Mouse (Mus musculus) limb, embryonic 11.5 days (tissue): ENCODE measurements around the gene Stx5a. TPM values are rescaled to one million over a fixed set of nuclear protein-coding genes. Genes with fewer than 3 reads are reported as not detected.

Source experiments
- ATAC-seq: fragments of 200-750 bp; cut with Nextera tagmentation; 2 replicates; pipeline ENCODE4 v1.8.0; 2017; ENCODE audit warnings: low read depth; ENCODE audit not compliant: insufficient number of reproducible peaks, low FRiP score, low TSS enrichment
- DNase-seq: peaks from one replicate; pipeline ENCODE4 v3.0.0-alpha.2; 2015; ENCODE audit warnings: low spot score
- H3K27ac ChIP-seq: fragments of 300-500 bp; sonication (generic); replicated peaks from 2 replicates; pipeline ENCODE4 v1.5.1; 2014; ENCODE audit warnings: low read depth, mild to moderate bottlenecking, low read length
- H3K27me3 ChIP-seq: fragments of 300-500 bp; sonication (generic); 2 replicates; pipeline ENCODE4 v1.6.1; 2014; ENCODE audit warnings: mild to moderate bottlenecking, low read length, mixed read lengths; ENCODE audit not compliant: control insufficient read depth, insufficient read depth
- H3K36me3 ChIP-seq: fragments of 300-500 bp; sonication (generic); 2 replicates; pipeline ENCODE4 v1.6.1; 2014; ENCODE audit warnings: mild to moderate bottlenecking, low read length, moderate library complexity, mixed read lengths; ENCODE audit not compliant: control insufficient read depth, insufficient read depth
- H3K4me1 ChIP-seq: fragments of 300-500 bp; sonication (generic); 2 replicates; pipeline ENCODE4 v1.6.1; 2014; ENCODE audit warnings: low read length, mixed read lengths; ENCODE audit not compliant: control insufficient read depth, insufficient read depth
- H3K4me2 ChIP-seq: fragments of 300-500 bp; sonication (generic); 2 replicates; pipeline ENCODE4 v1.6.1; 2014; ENCODE audit warnings: low read depth, mild to moderate bottlenecking, moderate library complexity; ENCODE audit not compliant: severe bottlenecking
- H3K4me3 ChIP-seq: fragments of 300-500 bp; sonication (generic); 2 replicates; pipeline ENCODE4 v1.5.1; 2014; ENCODE audit warnings: low read depth, low read length
- H3K9ac ChIP-seq: fragments of 300-500 bp; sonication (generic); 2 replicates; pipeline ENCODE4 v1.6.1; 2014; ENCODE audit warnings: mild to moderate bottlenecking, low read length
- H3K9me3 ChIP-seq: fragments of 300-500 bp; sonication (generic); 2 replicates; pipeline ENCODE4 v1.6.1; 2016; ENCODE audit warnings: low read length; ENCODE audit not compliant: control insufficient read depth
- WGBS: fragments of 180-500 bp; shearing (Covaris S2); extraction: QIAGEN DNeasy Blood & Tissue Kit; methylation state at CpG from one replicate; pipeline ENCODE4 v1.1.7; 2014; 5-methylcytosine and 5-hydroxymethylcytosine counted together
- polyA plus RNA-seq: library from polyadenylated mRNA; unstranded; fragments of >200 nt; fragmentation: Nextera tagmentation; extraction: Ambion mirVana; gene quantifications from 2 replicates; pipeline ENCODE4 v1.2.1, GENCODE M21; 2014

Gene Stx5a
- polyA plus RNA-seq = 125 and 127 TPM in 2 replicates

GRCm38 (mm10) chr19:8741243-8741869, at the start of gene Stx5a:
Gene Stx5a (plus strand): TSS chr19:8741413.
- peak; percentile 96 for DNase-seq
- no peaks in the 10 kb centered on the region for H3K27me3 ChIP-seq
- WGBS = under 1% methylated on average over 36 of the region's 36 CpGs
- H3K27ac ChIP-seq = peak within 1 kb of the TSS; percentile 78
- H3K4me3 ChIP-seq = peak within 1 kb of the TSS; percentile 97
- peak; percentile 96 for ATAC-seq
- peaks cover 9% of the 10 kb centered on the region for H3K4me1 ChIP-seq
- H3K36me3 ChIP-seq = peaks cover 30% of the 10 kb centered on the region
- H3K9ac ChIP-seq = peak within 1 kb of the TSS; percentile 87
- H3K9me3 ChIP-seq = no peaks in the 10 kb centered on the region
- peak within 1 kb of the TSS; percentile 92 for H3K4me2 ChIP-seq

DNA sequence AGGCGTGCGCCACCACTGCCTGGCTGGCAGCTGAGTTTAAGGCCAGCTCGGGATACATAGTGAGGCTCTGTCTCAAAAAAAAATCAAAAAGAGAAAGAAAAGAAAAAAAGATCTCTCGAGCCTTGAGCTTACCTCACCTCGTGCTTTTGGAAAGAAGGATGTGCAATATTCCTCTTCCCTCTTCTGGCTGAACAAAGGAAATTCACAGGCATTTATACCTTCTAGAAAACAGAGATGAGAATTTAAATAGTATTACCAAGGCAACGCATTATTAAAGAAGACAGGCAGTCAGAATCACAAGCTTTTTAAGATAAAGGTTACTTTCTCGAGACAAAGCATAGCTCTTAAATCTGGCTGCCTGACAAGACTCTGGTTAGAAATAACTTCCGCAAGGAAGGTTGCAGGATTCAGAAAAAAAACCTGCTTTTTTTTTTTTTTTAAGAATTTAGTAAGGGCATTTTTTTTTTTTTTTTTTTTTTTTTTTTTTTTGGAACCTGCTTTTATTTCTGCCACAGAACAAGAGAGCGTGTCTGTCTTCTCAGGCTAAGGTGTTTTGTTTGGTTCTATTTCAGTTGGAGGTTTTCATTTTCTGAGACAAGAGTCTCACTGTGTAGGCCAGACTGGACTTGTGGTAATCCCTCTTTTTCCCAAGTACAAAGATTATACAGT, 49.2 kb upstream of the Stx5a start:
- DNase-seq = no peak
- Histone ChIP-seq H3K4me3 (no peak overlapping the region), H3K27ac (no peak overlapping the region), H3K9ac (no peak overlapping the region), H3K9me3 (no peaks in the 10 kb centered on the region), H3K4me2 (no peak overlapping the region), H3K36me3 (no peaks in the 10 kb centered on the region), H3K27me3 (no peaks in the 10 kb centered on the region), H3K4me1 (no peaks in the 10 kb centered on the region)
- 73% methylated on average over 9 of the region's 9 CpGs for WGBS
- ATAC-seq = no peak

GRCm38 (mm10) chr19:8692740-8693139, 48.5 kb upstream of the Stx5a start:
- 74% methylated on average over 5 of the region's 5 CpGs for WGBS
- no peaks in the 10 kb centered on the region for H3K9me3 ChIP-seq
- H3K27ac ChIP-seq = no peak overlapping the region
- no peak for DNase-seq
- H3K4me1 ChIP-seq = no peaks in the 10 kb centered on the region
- H3K4me2 ChIP-seq = no peak overlapping the region
- no peak overlapping the region for H3K4me3 ChIP-seq
- H3K9ac ChIP-seq = no peak overlapping the region
- H3K36me3 ChIP-seq = no peaks in the 10 kb centered on the region
- no peaks in the 10 kb centered on the region for H3K27me3 ChIP-seq
- ATAC-seq = no peak

- Histone ChIP-seq H3K36me3 (no peaks in the 10 kb centered on the region), H3K27me3 (no peaks in the 10 kb centered on the region), H3K4me2 (no peak overlapping the region), H3K4me3 (no peak overlapping the region), H3K9me3 (no peaks in the 10 kb centered on the region), H3K9ac (no peak overlapping the region), H3K27ac (no peak overlapping the region), H3K4me1 (no peaks in the 10 kb centered on the region)
- DNase-seq = peak; percentile 33
- ATAC-seq = no peak
- 53% methylated on average over 6 of the region's 6 CpGs for WGBS
Measured at GRCm38 (mm10) chr19:8695330-8695729, 45.9 kb upstream of the Stx5a start.

DNA sequence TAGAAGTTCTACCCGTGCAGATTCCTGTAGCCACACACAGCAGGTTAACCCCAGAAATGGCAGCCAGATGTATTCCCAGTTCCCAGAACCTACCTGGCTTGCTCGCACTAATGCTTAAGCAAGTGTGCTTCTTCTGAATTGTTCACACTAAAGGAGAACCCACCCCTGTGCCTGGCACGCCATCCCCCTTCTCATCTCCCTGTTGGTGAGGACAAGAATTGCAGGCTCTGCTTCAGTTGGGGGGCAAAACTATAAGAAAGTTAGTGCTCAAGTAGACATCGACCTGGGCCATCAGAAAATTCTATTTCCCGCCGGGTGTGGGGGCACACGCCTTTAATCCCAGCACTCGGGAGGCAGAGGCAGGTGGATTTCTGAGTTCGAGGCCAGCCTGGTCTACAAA, 41.6 kb upstream of the Stx5a start:
- whole genome bisulfite sequencing = 83% methylated on average over 9 of the region's 9 CpGs
- H3K9ac ChIP-seq = no peak overlapping the region
- DNase-seq (no peak), ATAC-seq (no peak)
- no peaks in the 10 kb centered on the region for H3K27me3 ChIP-seq
- no peak overlapping the region for H3K4me3 ChIP-seq
- no peaks in the 10 kb centered on the region for H3K36me3 ChIP-seq
- H3K27ac ChIP-seq = no peak overlapping the region
- no peak overlapping the region for H3K4me2 ChIP-seq
- H3K4me1 ChIP-seq = no peaks in the 10 kb centered on the region
- H3K9me3 ChIP-seq = no peaks in the 10 kb centered on the region

GRCm38 (mm10) chr19:8702458-8702857, 38.8 kb upstream of the Stx5a start:
- H3K27ac ChIP-seq = no peak overlapping the region
- no peak overlapping the region for H3K4me2 ChIP-seq
- no peaks in the 10 kb centered on the region for H3K9me3 ChIP-seq
- no peak for DNase-seq
- H3K4me3 ChIP-seq = no peak overlapping the region
- H3K9ac ChIP-seq = no peak overlapping the region
- no peaks in the 10 kb centered on the region for H3K4me1 ChIP-seq
- WGBS = 80% methylated on average over 3 of the region's 3 CpGs
- peaks cover 2% of the 10 kb centered on the region; the same call in 1 of the 2 replicates for H3K36me3 ChIP-seq
- no peak for ATAC-seq
- no peaks in the 10 kb centered on the region for H3K27me3 ChIP-seq

DNA sequence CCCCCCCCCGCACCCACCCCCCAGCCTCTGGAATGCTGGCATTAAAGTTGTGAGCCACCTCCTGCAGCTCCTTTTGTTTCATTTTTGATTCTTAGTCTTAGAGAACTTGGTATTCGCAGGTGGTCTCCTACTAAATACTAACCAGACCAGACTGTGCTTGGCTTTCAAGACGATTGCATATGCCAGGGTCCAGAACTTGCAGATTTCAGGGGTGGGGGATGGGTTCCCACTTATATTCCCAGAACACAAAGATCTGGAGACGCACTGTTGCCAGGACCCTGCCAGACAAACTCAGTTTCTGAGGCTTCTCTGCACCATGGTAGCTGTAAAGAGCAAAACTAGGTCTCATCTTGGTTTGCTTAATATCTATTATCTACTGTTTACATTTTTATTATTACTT, 37.6 kb upstream of the Stx5a start:
- Histone ChIP-seq H3K27ac (no peak overlapping the region), H3K4me1 (no peaks in the 10 kb centered on the region), H3K4me3 (no peak overlapping the region), H3K27me3 (no peaks in the 10 kb centered on the region), H3K36me3 (peaks cover 8% of the 10 kb centered on the region), H3K9me3 (no peaks in the 10 kb centered on the region), H3K9ac (no peak overlapping the region), H3K4me2 (no peak overlapping the region)
- ATAC-seq (no peak), DNase-seq (no peak)
- 72% methylated on average over 3 of the region's 4 CpGs for WGBS

GRCm38 (mm10) chr19:8705026-8705708, 36.0 kb upstream of the Stx5a start:
- no peak overlapping the region for H3K4me2 ChIP-seq
- no peak overlapping the region for H3K27ac ChIP-seq

More at GRCm38 (mm10) chr19:8705026-8705708, 36.0 kb upstream of the Stx5a start:
- ATAC-seq (no peak), DNase-seq (no peak)
- Histone ChIP-seq H3K4me3 (no peak overlapping the region), H3K36me3 (peaks cover 20% of the 10 kb centered on the region), H3K27me3 (no peaks in the 10 kb centered on the region), H3K9ac (no peak overlapping the region), H3K9me3 (no peaks in the 10 kb centered on the region), H3K4me1 (no peaks in the 10 kb centered on the region)
- 83% methylated on average over 6 of the region's 6 CpGs for WGBS
